Mouse (Mus musculus): ENCODE data around the gene Arglu1. TPM values are rescaled to one million over a fixed set of nuclear protein-coding genes. Genes with fewer than 3 reads are reported as not detected.

Gene Arglu1
- polyA plus RNA-seq, 1 experiment from 2014 or later = 225 TPM

Small RNA genes within 50 kb of the gene (microRNA-seq; reads per million reads assigned to microRNA genes)
- 17.5 reads per million, percentile 32 among the genes with 10 or more reads in this experiment for gene Mir7654

Other genes starting within 250 kb of the Arglu1 start
- gene Efnb2, start 29.3 kb downstream of the Arglu1 start, polyA plus RNA-seq (2016; fragmentation: Nextera tagmentation; extraction: Ambion mirVana) = 57.5 and 68.2 TPM in 2 replicates

Measured in forebrain, embryonic 12.5 days (tissue).